Mouse (Mus musculus) CH12.LX (cell line): ENCODE measurements at regions not wholly inside any gene's neighbourhood (a gene's known extent, or its start where the extent isn't known, plus 50 kb on each side); places are given as distances from the start of the nearest gene placed in this dataset.

Experiments used
- CTCF ChIP-seq, 2 experiments: IDR thresholded peaks in 1 of 2; conservative IDR thresholded peaks in 1 of 2; 2 replicates each; pipeline ENCODE4 v1.5.1; 2011 to 2012; ENCODE audit warnings: low read depth in 2 of 2, low read length in 2 of 2, improper control_type of control experiment in 1 of 2, inconsistent platforms in 1 of 2, mild to moderate bottlenecking in 1 of 2, moderate library complexity in 1 of 2
- IRF4 ChIP-seq: IDR thresholded peaks from 2 replicates; pipeline ENCODE4 v1.6.1; 2014; ENCODE audit warnings: low read depth, mild to moderate bottlenecking, inconsistent platforms, low read length, improper control_type of control experiment
- JUND ChIP-seq: conservative IDR thresholded peaks from 2 replicates; pipeline ENCODE4 v1.6.1; 2011; ENCODE audit warnings: low read depth, low read length, improper control_type of control experiment
- KAT2A ChIP-seq: IDR thresholded peaks from 2 replicates; pipeline ENCODE4 v1.6.1; 2012; ENCODE audit warnings: low read length, improper control_type of control experiment, inconsistent platforms; ENCODE audit not compliant: insufficient replicate concordance
- NRF1 ChIP-seq: IDR thresholded peaks from 2 replicates; pipeline ENCODE4 v1.6.1; 2014; ENCODE audit warnings: low read depth, mild to moderate bottlenecking, inconsistent platforms, low read length, improper control_type of control experiment, moderate library complexity
- POLR2A ChIP-seq: IDR thresholded peaks from 2 replicates; pipeline ENCODE4 v1.6.1; 2011; ENCODE audit warnings: low read depth, mild to moderate bottlenecking, improper control_type of control experiment, low read length
- USF1 ChIP-seq: IDR thresholded peaks from 2 replicates; pipeline ENCODE4 v1.6.1; 2014; ENCODE audit warnings: low read depth, mild to moderate bottlenecking, inconsistent platforms, low read length, improper control_type of control experiment
- ZNF384 ChIP-seq: IDR thresholded peaks from 2 replicates; pipeline ENCODE4 v1.6.1; 2012; ENCODE audit warnings: low read depth, low read length, improper control_type of control experiment, inconsistent platforms

GRCm38 (mm10) chr1:65681960-65682359 lies 244.4 kb upstream of the Crygf start:
- TF ChIP-seq POLR2A (no peak), CTCF (conservative IDR thresholded peaks at IDR 0.05 in 1 of 2, IDR thresholded peaks at IDR 0.05 in 1 of 2; ENCODE audit: low read depth in 2 of 2, low read length in 2 of 2) (no peak), KAT2A (no peak), IRF4 (no peak), USF1 (no peak), NRF1 (no peak), JUND (no peak), ZNF384 (no peak)
